Mouse (Mus musculus) lung, adult 2 months (tissue): ENCODE measurements around the gene Phf19. TPM values are rescaled to one million over a fixed set of nuclear protein-coding genes. Genes with fewer than 3 reads are reported as not detected.

ENCODE experiments used
- DNase-seq: peaks from one replicate; pipeline ENCODE4 v3.0.0; 2022
- H3K4me1 ChIP-seq: fragments of 200-500 bp; 2 replicates; pipeline ENCODE4 v1.6.1; 2011; ENCODE audit warnings: low read length; ENCODE audit not compliant: control insufficient read depth, insufficient read depth
- H3K4me3 ChIP-seq: fragments of 200-500 bp; replicated peaks from 2 replicates; pipeline ENCODE3; 2011; ENCODE audit warnings: low read depth, mild to moderate bottlenecking, control low read depth, low read length; ENCODE audit errors: extremely low read depth
- CTCF ChIP-seq: fragments of 200-500 bp; IDR thresholded peaks from 2 replicates; pipeline ENCODE4 v1.5.1; 2011; ENCODE audit warnings: mild to moderate bottlenecking, low read length, control low read depth; ENCODE audit not compliant: insufficient read depth
- POLR2A ChIP-seq: fragments of 200-500 bp; IDR thresholded peaks from 2 replicates; pipeline ENCODE4 v1.6.1; 2011; ENCODE audit warnings: low read depth, mild to moderate bottlenecking, control low read depth, low read length, borderline replicate concordance; ENCODE audit errors: extremely low read depth
- WGBS: fragments of 180-500 bp; shearing (Covaris S2); methylation state at CpG from one replicate; pipeline ENCODE4 v1.1.7; 2018; 5-methylcytosine and 5-hydroxymethylcytosine counted together
- polyA plus RNA-seq: library from polyadenylated mRNA; depleted of rRNA; stranded (reverse); fragments of >200 nt; gene quantifications from 2 replicates; pipeline ENCODE4 v1.2.3, GENCODE M21; 2012

The Phf19 gene
- polyA plus RNA-seq, 1 experiment: 1.5 TPM

DNA sequence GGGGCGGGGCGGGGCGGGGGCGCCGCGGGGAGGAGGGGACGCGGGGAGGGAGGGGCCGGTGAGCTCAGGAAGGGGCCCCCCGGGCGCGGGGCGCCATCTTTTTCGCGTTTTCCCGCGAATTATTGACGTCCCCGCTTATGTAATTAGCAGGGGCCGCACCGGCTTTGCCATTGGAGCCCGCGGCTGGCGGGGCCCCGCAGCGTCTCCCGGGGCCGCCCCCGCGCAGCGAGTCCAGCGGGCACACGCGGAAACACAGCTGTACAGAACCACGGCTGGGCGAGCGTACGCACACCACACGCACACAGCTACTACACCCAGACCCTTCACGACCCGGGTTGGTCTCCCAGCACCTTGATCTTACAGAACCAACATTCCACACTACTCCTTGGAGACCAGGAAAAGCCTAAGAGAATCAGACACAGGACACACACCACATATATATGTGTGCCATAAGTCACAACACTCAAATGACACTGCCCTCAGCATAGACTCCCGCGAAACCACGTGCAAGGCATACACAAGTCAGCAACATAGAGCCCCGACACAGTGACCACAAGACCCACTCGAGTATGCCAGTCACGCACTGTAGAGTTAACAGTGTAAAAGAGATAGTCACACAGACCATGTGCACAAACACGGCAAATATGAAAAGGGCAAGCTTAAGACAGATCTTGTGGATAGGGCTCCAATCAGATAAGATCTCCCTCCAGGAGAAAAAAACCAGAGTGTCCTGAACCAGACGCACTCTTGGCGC, 420 bp upstream of the Phf19 start:
- peak; percentile 44; the same call in 1 of the 2 replicates for TF ChIP-seq POLR2A
- TF ChIP-seq CTCF: no peak
- Histone ChIP-seq H3K4me1 (peaks cover 3% of the 10 kb centered on the region; the same call in 1 of the 2 replicates), H3K4me3 (peak overlapping the region; percentile 54)
- peak; percentile 32 for DNase-seq
- WGBS: 4% methylated on average over 34 of the region's 50 CpGs

DNA sequence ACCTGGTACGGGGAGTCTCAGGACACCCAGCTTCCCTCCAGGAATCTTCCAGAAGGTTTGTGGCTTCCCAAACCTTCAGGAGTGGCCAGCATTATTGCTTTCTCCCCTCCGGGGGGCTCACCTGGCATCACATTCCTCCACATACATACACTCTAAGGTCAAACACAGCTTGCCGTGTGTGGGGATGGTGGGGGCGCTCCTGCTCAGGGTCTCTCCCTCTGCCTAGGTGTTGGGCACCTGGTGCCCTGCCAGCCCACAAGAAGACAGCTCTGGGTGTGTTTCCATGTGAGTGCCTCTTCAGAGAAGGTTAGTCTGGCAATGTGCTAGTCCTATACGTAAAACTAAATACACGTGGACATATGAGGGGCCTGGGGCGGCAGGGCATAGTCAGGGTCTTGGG, 1.2 kb downstream of the Phf19 start:
- 65% methylated on average over 7 of the region's 7 CpGs for WGBS
- TF ChIP-seq CTCF: no peak
- TF ChIP-seq POLR2A: no peak
- H3K4me3 ChIP-seq: no peak overlapping the region

DNA sequence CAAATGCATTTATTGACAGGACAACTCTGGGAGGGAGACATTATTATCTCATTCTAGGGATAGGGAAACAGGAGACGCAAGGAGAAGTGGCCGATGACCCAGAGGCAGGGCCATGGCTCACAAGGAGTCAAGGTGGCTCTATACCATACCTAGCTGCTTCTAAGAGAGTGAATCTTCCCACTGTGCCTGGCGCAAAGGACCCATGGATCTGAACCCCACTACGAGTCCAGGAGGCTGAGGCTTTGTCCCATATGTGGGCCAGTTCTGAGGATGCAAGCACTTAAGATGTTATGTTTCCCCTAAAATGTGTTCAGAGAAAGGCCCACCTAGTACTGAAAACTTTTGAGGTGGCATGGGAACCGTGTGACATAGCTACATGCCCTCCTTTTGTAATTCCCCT, 2.0 kb downstream of the Phf19 start:
- 93% methylated on average over 5 of the region's 5 CpGs for WGBS
- TF ChIP-seq CTCF (no peak), POLR2A (no peak)
- H3K4me3 ChIP-seq: no peak overlapping the region
- H3K4me1 ChIP-seq: peaks cover 3% of the 10 kb centered on the region; the same call in 1 of the 2 replicates
- no peak for DNase-seq

More for the DNA sequence above, 1.2 kb downstream of the Phf19 start:
- no peak for DNase-seq
- peaks cover 3% of the 10 kb centered on the region; the same call in 1 of the 2 replicates for H3K4me1 ChIP-seq

GRCm38 (mm10) chr2:34909719-34910118, 4.1 kb downstream of the Phf19 start:
- TF ChIP-seq POLR2A: no peak
- no peak for TF ChIP-seq CTCF
- H3K4me1 ChIP-seq: peaks cover 3% of the 10 kb centered on the region; the same call in 1 of the 2 replicates
- 95% methylated on average over 4 of the region's 4 CpGs for WGBS

GRCm38 (mm10) chr2:34906861-34907604, 6.8 kb downstream of the Phf19 start:
- DNase-seq: peak; percentile 59
- Histone ChIP-seq H3K4me3 (no peak overlapping the region), H3K4me1 (0 out of 2 replicates have a peak, but pooled peaks cover 8% of the 10 kb centered on the region)
- 48% methylated on average over 12 of the region's 12 CpGs for WGBS
- no peak for TF ChIP-seq CTCF
- TF ChIP-seq POLR2A: no peak

More at GRCm38 (mm10) chr2:34909719-34910118, 4.1 kb downstream of the Phf19 start:
- no peak overlapping the region for H3K4me3 ChIP-seq
- no peak for DNase-seq

- no peak for DNase-seq
- no peak overlapping the region for H3K4me3 ChIP-seq
- 72% methylated on average over 6 of the region's 6 CpGs for WGBS
- TF ChIP-seq POLR2A (no peak), CTCF (no peak)
- 0 out of 2 replicates have a peak, but pooled peaks cover 8% of the 10 kb centered on the region for H3K4me1 ChIP-seq
Observed at GRCm38 (mm10) chr2:34906426-34906825, 7.4 kb downstream of the Phf19 start.

- Histone ChIP-seq H3K4me3 (peak overlapping the region; percentile 46), H3K4me1 (0 out of 2 replicates have a peak, but pooled peaks cover 8% of the 10 kb centered on the region)
- no peak for TF ChIP-seq CTCF
- peak; percentile 85; the same call in 1 of the 2 replicates for TF ChIP-seq POLR2A
- peak; percentile 100 for DNase-seq
- 2% methylated on average over 34 of the region's 34 CpGs for WGBS
Observed at GRCm38 (mm10) chr2:34904849-34905542, 8.8 kb downstream of the Phf19 start.

DNA sequence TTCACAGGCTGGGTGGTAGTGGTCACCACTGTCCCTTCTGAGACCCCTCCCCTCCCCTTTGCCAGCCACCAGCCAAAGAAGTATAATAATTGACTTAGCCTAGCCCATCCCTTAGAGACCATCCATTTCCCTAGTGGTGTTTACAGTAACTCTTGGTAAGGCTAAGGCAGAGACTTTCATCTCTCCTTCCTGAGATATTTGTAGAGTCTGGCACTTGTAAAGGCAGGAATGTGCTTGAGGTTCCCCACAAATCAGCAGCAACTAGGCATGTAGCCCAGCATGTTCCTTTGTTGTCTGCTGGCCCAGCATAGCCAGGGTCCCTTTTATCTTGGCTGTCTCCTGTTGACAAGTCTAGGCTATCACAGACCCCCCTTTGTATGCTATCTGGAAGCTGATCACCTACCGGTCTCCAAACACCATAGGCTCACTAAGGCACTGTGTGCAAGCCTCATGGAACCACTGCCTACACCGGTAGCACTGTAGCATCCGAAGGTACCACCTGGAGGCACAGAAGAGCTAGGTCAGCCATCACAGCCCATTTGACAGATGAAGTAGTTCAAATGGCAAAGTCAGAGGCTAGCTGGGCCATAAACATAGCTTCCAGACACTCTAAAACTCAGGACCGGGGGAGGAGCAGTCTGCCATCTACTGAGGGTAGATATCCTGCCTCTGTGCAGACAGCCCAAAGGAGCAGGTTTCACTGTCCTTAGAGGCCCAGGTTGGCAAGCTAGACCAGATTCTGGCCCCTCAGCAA, 10.0 kb downstream of the Phf19 start:
- Histone ChIP-seq H3K4me1 (0 out of 2 replicates have a peak, but pooled peaks cover 8% of the 10 kb centered on the region), H3K4me3 (no peak overlapping the region)
- no peak for DNase-seq
- WGBS: 70% methylated on average over 4 of the region's 4 CpGs
- TF ChIP-seq POLR2A (no peak), CTCF (no peak)
